Mouse (Mus musculus) midbrain, embryonic 11.5 days (tissue): ENCODE data around the gene Slc32a1. TPM values are rescaled to one million over a fixed set of nuclear protein-coding genes. Genes with fewer than 3 reads are reported as not detected.

Source experiments
- ATAC-seq: fragments of 200-750 bp; cut with Nextera tagmentation; 2 replicates; pipeline ENCODE4 v1.8.0; 2017; ENCODE audit warnings: moderate TSS enrichment, moderate library complexity; ENCODE audit not compliant: low FRiP score
- DNase-seq: peaks from one replicate; pipeline ENCODE4 v3.0.0; 2015; ENCODE audit warnings: low spot score; ENCODE audit errors: missing footprints
- H3K27ac ChIP-seq: fragments of 300-500 bp; sonication (generic); 2 replicates; pipeline ENCODE4 v1.5.1; 2014; ENCODE audit warnings: low read depth, low read length
- H3K27me3 ChIP-seq: fragments of 300-500 bp; sonication (generic); 2 replicates; pipeline ENCODE4 v1.6.1; 2014; ENCODE audit warnings: mild to moderate bottlenecking, low read length, moderate library complexity, mixed read lengths; ENCODE audit not compliant: control insufficient read depth, insufficient read depth
- H3K36me3 ChIP-seq: fragments of 300-500 bp; sonication (generic); 2 replicates; pipeline ENCODE4 v1.6.1; 2014; ENCODE audit warnings: mild to moderate bottlenecking, low read length, moderate library complexity, mixed read lengths; ENCODE audit not compliant: control insufficient read depth, insufficient read depth
- H3K4me1 ChIP-seq: fragments of 300-500 bp; sonication (generic); 2 replicates; pipeline ENCODE4 v1.6.1; 2014; ENCODE audit warnings: low read length; ENCODE audit not compliant: control insufficient read depth, insufficient read depth
- H3K4me2 ChIP-seq: fragments of 300-500 bp; sonication (generic); 2 replicates; pipeline ENCODE4 v1.6.1; 2014; ENCODE audit warnings: mild to moderate bottlenecking, moderate library complexity
- H3K4me3 ChIP-seq: fragments of 300-500 bp; sonication (generic); 2 replicates; pipeline ENCODE4 v1.5.1; 2014; ENCODE audit warnings: low read depth, low read length
- H3K9ac ChIP-seq: fragments of 300-500 bp; sonication (generic); 2 replicates; pipeline ENCODE4 v1.6.1; 2014; ENCODE audit warnings: low read length
- H3K9me3 ChIP-seq: fragments of 300-500 bp; sonication (generic); 2 replicates; pipeline ENCODE4 v1.6.1; 2016; ENCODE audit warnings: low read length; ENCODE audit not compliant: control insufficient read depth
- WGBS: fragments of 180-500 bp; shearing (Covaris S2); extraction: QIAGEN DNeasy Blood & Tissue Kit; methylation state at CpG from one replicate; pipeline ENCODE4 v1.1.7; 2014; 5-methylcytosine and 5-hydroxymethylcytosine counted together
- polyA plus RNA-seq: library from polyadenylated mRNA; unstranded; fragments of >200 nt; fragmentation: Nextera tagmentation; extraction: Ambion mirVana; gene quantifications from 2 replicates; pipeline ENCODE4 v1.2.1, GENCODE M21; 2014

Slc32a1 gene
- polyA plus RNA-seq, 1 experiment from 2014 or later = 2.3 TPM

- 91% methylated on average over 2 of the region's 2 CpGs for WGBS
- no peaks in the 10 kb centered on the region for H3K9me3 ChIP-seq
- no peak for DNase-seq
Observed at GRCm38 (mm10) chr2:158642587-158642986, 32.0 kb downstream of the Slc32a1 start.

GRCm38 (mm10) chr2:158643791-158644190, 33.2 kb downstream of the Slc32a1 start:
- WGBS = 88% methylated on average over 3 of the region's 3 CpGs
- H3K4me2 ChIP-seq = no peak overlapping the region
- H3K4me1 ChIP-seq = no peaks in the 10 kb centered on the region
- H3K4me3 ChIP-seq = no peak overlapping the region
- H3K27ac ChIP-seq = no peak overlapping the region
- H3K36me3 ChIP-seq = no peaks in the 10 kb centered on the region
- no peaks in the 10 kb centered on the region for H3K9me3 ChIP-seq
- ATAC-seq = no peak
- DNase-seq = no peak
- H3K9ac ChIP-seq = no peak overlapping the region
- no peaks in the 10 kb centered on the region for H3K27me3 ChIP-seq

More at GRCm38 (mm10) chr2:158642587-158642986, 32.0 kb downstream of the Slc32a1 start:
- H3K27me3 ChIP-seq = no peaks in the 10 kb centered on the region
- no peaks in the 10 kb centered on the region for H3K4me1 ChIP-seq
- no peak for ATAC-seq
- H3K9ac ChIP-seq = no peak overlapping the region
- no peak overlapping the region for H3K4me3 ChIP-seq
- no peak overlapping the region for H3K27ac ChIP-seq
- H3K36me3 ChIP-seq = peaks cover 6% of the 10 kb centered on the region; the same call in 1 of the 2 replicates
- H3K4me2 ChIP-seq = no peak overlapping the region

GRCm38 (mm10) chr2:158651159-158651908, 40.8 kb downstream of the Slc32a1 start:
- WGBS = 48% methylated on average over 7 of the region's 7 CpGs
- Histone ChIP-seq H3K4me2 (no peak overlapping the region), H3K4me1 (no peaks in the 10 kb centered on the region), H3K36me3 (no peaks in the 10 kb centered on the region), H3K4me3 (no peak overlapping the region), H3K9ac (no peak overlapping the region), H3K27ac (no peak overlapping the region), H3K9me3 (no peaks in the 10 kb centered on the region), H3K27me3 (no peaks in the 10 kb centered on the region)
- no peak for ATAC-seq
- no peak for DNase-seq

GRCm38 (mm10) chr2:158652985-158653384, 42.4 kb downstream of the Slc32a1 start:
- Histone ChIP-seq H3K4me2 (no peak overlapping the region), H3K36me3 (no peaks in the 10 kb centered on the region), H3K27me3 (no peaks in the 10 kb centered on the region), H3K4me3 (no peak overlapping the region), H3K9me3 (no peaks in the 10 kb centered on the region), H3K9ac (no peak overlapping the region), H3K27ac (no peak overlapping the region), H3K4me1 (no peaks in the 10 kb centered on the region)
- ATAC-seq (peak; percentile 63; the same call in 1 of the 2 replicates), DNase-seq (peak; percentile 96)
- WGBS = 7% methylated on average over 4 of the region's 4 CpGs

- Histone ChIP-seq H3K4me1 (no peaks in the 10 kb centered on the region), H3K4me2 (no peak overlapping the region), H3K27me3 (no peaks in the 10 kb centered on the region), H3K36me3 (no peaks in the 10 kb centered on the region), H3K27ac (no peak overlapping the region), H3K4me3 (no peak overlapping the region), H3K9ac (no peak overlapping the region), H3K9me3 (no peaks in the 10 kb centered on the region)
- 83% methylated on average over 9 of the region's 9 CpGs for WGBS
- ATAC-seq (no peak), DNase-seq (no peak)
Observed at GRCm38 (mm10) chr2:158654717-158655116, 44.1 kb downstream of the Slc32a1 start.

- Histone ChIP-seq H3K4me2 (no peak overlapping the region), H3K27me3 (no peaks in the 10 kb centered on the region), H3K9me3 (no peaks in the 10 kb centered on the region), H3K4me3 (no peak overlapping the region), H3K4me1 (no peaks in the 10 kb centered on the region), H3K9ac (no peak overlapping the region), H3K36me3 (no peaks in the 10 kb centered on the region), H3K27ac (no peak overlapping the region)
- WGBS = 84% methylated on average over 4 of the region's 4 CpGs
- DNase-seq (no peak), ATAC-seq (no peak)
Observed at GRCm38 (mm10) chr2:158655806-158656205, 45.2 kb downstream of the Slc32a1 start.

GRCm38 (mm10) chr2:158658822-158659221, 48.3 kb downstream of the Slc32a1 start:
- DNase-seq = no peak
- no peak overlapping the region for H3K9ac ChIP-seq
- no peaks in the 10 kb centered on the region for H3K36me3 ChIP-seq
- no peaks in the 10 kb centered on the region for H3K4me1 ChIP-seq
- no peak overlapping the region for H3K4me2 ChIP-seq
- H3K27ac ChIP-seq = no peak overlapping the region
- no peak overlapping the region for H3K4me3 ChIP-seq
- 69% methylated on average over 6 of the region's 6 CpGs for WGBS
- no peaks in the 10 kb centered on the region for H3K9me3 ChIP-seq
- ATAC-seq = no peak
- H3K27me3 ChIP-seq = no peaks in the 10 kb centered on the region

GRCm38 (mm10) chr2:158659346-158659745, 48.8 kb downstream of the Slc32a1 start:
- no peak for ATAC-seq
- H3K36me3 ChIP-seq = no peaks in the 10 kb centered on the region
- no peak overlapping the region for H3K4me3 ChIP-seq
- H3K4me2 ChIP-seq = no peak overlapping the region
- 76% methylated on average over 3 of the region's 3 CpGs for WGBS
- no peaks in the 10 kb centered on the region for H3K9me3 ChIP-seq
- H3K4me1 ChIP-seq = no peaks in the 10 kb centered on the region
- no peak overlapping the region for H3K9ac ChIP-seq
- H3K27me3 ChIP-seq = no peaks in the 10 kb centered on the region
- H3K27ac ChIP-seq = no peak overlapping the region
- no peak for DNase-seq

- Histone ChIP-seq H3K4me1 (peaks cover 19% of the 10 kb centered on the region), H3K4me2 (no peak within 1 kb of the TSS), H3K4me3 (no peak within 1 kb of the TSS), H3K27ac (peak within 1 kb of the TSS; percentile 8; the same call in 1 of the 2 replicates), H3K36me3 (no peaks in the 10 kb centered on the region), H3K27me3 (peaks cover 19% of the 10 kb centered on the region), H3K9me3 (no peaks in the 10 kb centered on the region), H3K9ac (no peak within 1 kb of the TSS)
- 90% methylated on average over 4 of the region's 4 CpGs for WGBS
- no peak for DNase-seq
- no peak for ATAC-seq
Observed at GRCm38 (mm10) chr2:158665098-158665497, 54.5 kb downstream of the Slc32a1 start, which contains the start of gene Ppp1r16b. Gene Ppp1r16b, plus strand, starts transcription at chr2:158665398.
